Mouse (Mus musculus) liver, embryonic 12.5 days (tissue): Measurements from ENCODE around the gene Gm17571. TPM values are rescaled to one million over a fixed set of nuclear protein-coding genes. Genes with fewer than 3 reads are reported as not detected.

Source experiments
- ATAC-seq: fragments of 200-750 bp; cut with Nextera tagmentation; 2 replicates; pipeline ENCODE4 v1.8.0; 2017; ENCODE audit warnings: moderate number of reproducible peaks, mild to moderate bottlenecking, moderate library complexity
- H3K27ac ChIP-seq: fragments of 300-500 bp; sonication (generic); 2 replicates; pipeline ENCODE4 v1.5.1; 2016; ENCODE audit warnings: mild to moderate bottlenecking
- H3K27me3 ChIP-seq: fragments of 300-500 bp; sonication (generic); replicated peaks from 2 replicates; pipeline ENCODE4 v1.6.1; 2016; ENCODE audit warnings: mild to moderate bottlenecking, moderate library complexity
- H3K36me3 ChIP-seq: fragments of 300-500 bp; sonication (generic); 2 replicates; pipeline ENCODE4 v1.6.1; 2016; ENCODE audit warnings: mild to moderate bottlenecking, moderate library complexity
- H3K4me1 ChIP-seq: fragments of 300-500 bp; sonication (generic); 2 replicates; pipeline ENCODE4 v1.6.1; 2016
- H3K4me2 ChIP-seq: fragments of 300-500 bp; sonication (generic); 2 replicates; pipeline ENCODE4 v1.6.1; 2016; ENCODE audit warnings: mild to moderate bottlenecking, moderate library complexity
- H3K4me3 ChIP-seq: fragments of 300-500 bp; sonication (generic); 2 replicates; pipeline ENCODE4 v1.5.1; 2016; ENCODE audit warnings: mild to moderate bottlenecking, moderate library complexity
- H3K9ac ChIP-seq: fragments of 300-500 bp; sonication (generic); 2 replicates; pipeline ENCODE4 v1.6.1; 2016; ENCODE audit warnings: mild to moderate bottlenecking, moderate library complexity
- H3K9me3 ChIP-seq: fragments of 300-500 bp; sonication (generic); replicated peaks from 2 replicates; pipeline ENCODE4 v1.6.1; 2016; ENCODE audit warnings: mild to moderate bottlenecking, moderate library complexity
- WGBS: fragments of 180-500 bp; shearing (Covaris S2); methylation state at CpG from one replicate; pipeline ENCODE4 v1.1.7; 2016; ENCODE audit not compliant: insufficient replicate concordance; 5-methylcytosine and 5-hydroxymethylcytosine counted together
- polyA plus RNA-seq: library from polyadenylated mRNA; unstranded; fragments of >200 nt; fragmentation: Nextera tagmentation; extraction: Ambion mirVana; gene quantifications from 2 replicates; pipeline ENCODE4 v1.2.1, GENCODE M21; 2016

Gm17571 gene
- polyA plus RNA-seq, 1 experiment from 2014 or later = not detected

DNA sequence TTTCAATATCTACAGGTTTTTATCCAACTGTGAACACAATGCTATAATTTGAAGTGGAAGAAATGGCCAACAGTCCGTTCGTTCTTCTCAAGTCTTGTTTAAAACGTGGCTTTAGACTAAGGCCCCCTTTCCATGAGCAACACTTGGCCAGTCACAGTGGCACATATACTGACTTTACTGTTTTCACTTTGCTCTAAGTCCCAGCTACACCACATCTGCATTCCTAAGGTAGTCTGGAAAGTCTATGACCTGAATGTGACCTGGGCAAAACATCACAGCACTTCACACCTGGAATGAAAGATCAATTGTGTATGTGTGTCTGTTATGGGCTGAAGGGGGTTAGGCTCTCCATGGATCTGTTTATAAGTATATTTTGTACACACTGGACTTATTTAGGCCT is 2.2 kb upstream of the Gm17571 start:
- no peak for ATAC-seq
- no peak overlapping the region for H3K9ac ChIP-seq
- H3K27me3 ChIP-seq = no peaks in the 10 kb centered on the region
- no peak overlapping the region for H3K4me2 ChIP-seq
- no peak overlapping the region for H3K4me3 ChIP-seq
- H3K4me1 ChIP-seq = peaks cover 10% of the 10 kb centered on the region; the same call in 1 of the 2 replicates
- no peaks in the 10 kb centered on the region for H3K9me3 ChIP-seq
- no peaks in the 10 kb centered on the region for H3K36me3 ChIP-seq
- WGBS = 60% methylated on average over 3 of the region's 3 CpGs
- H3K27ac ChIP-seq = no peak overlapping the region

DNA sequence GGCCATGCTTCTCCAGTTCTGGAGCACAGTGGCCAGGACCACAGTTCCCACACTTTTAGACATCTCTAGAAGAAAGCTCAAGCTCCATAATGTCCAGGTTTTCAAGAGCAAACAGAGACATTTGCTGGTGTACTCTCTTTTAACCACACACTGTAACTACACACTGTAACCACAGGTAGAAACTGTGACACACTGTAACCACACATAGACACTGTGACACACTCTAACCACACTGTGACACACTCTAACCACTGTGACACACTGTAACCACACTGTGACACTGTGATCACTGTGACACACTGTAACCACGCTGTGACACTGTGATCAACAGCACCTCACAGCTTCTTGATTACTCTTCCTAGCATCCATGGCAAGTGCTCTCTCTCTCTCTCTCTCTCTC is 317 bp downstream of the Gm17571 start:
- H3K27me3 ChIP-seq = no peaks in the 10 kb centered on the region
- H3K27ac ChIP-seq = no peak overlapping the region
- ATAC-seq = no peak
- H3K4me1 ChIP-seq = peaks cover 17% of the 10 kb centered on the region
- no peak overlapping the region for H3K4me3 ChIP-seq
- H3K9me3 ChIP-seq = no peaks in the 10 kb centered on the region
- no peaks in the 10 kb centered on the region for H3K36me3 ChIP-seq
- 42% methylated on average over 1 of the region's 1 CpGs for WGBS
- no peak overlapping the region for H3K4me2 ChIP-seq
- no peak overlapping the region for H3K9ac ChIP-seq

DNA sequence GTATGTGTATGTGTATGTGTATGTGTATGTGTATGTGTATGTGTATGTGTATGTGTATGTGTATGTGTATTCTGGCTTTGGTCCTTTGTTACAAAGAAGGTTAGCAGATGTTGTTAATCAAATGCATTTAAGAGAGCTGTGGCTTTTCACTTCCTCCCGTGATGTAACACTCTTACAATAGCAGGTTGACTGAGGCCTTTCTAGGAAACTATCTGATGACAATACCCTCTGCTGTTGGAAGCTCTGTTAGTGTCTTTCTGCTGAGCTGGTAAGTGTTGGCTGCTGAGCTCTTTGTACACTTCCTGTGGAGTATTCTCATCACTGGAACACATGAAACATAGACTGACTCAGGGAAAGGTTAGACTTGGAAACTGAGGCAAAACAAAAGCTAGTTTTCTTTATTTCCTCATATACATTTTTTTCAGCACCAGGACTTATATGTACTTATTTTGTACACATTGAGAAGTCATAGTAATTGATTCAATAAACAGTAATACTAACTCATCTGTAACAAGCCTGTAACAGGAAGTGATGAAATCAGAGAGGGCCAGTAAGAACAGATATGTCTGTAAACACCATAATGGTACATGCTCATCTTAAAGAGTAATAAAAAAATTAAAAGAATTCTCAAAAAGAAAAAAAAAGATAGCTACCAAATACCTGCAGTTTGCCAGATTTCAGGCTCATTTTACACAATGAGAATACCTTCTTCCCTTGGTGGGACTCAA is 2.9 kb downstream of the Gm17571 start:
- no peaks in the 10 kb centered on the region for H3K9me3 ChIP-seq
- no peak overlapping the region for H3K4me3 ChIP-seq
- no peak for ATAC-seq
- H3K27me3 ChIP-seq = no peaks in the 10 kb centered on the region
- H3K4me1 ChIP-seq = peaks cover 7% of the 10 kb centered on the region
- no peak overlapping the region for H3K9ac ChIP-seq
- H3K27ac ChIP-seq = no peak overlapping the region
- WGBS = 38% methylated on average over 1 of the region's 1 CpGs
- no peaks in the 10 kb centered on the region for H3K36me3 ChIP-seq
- no peak overlapping the region for H3K4me2 ChIP-seq

DNA sequence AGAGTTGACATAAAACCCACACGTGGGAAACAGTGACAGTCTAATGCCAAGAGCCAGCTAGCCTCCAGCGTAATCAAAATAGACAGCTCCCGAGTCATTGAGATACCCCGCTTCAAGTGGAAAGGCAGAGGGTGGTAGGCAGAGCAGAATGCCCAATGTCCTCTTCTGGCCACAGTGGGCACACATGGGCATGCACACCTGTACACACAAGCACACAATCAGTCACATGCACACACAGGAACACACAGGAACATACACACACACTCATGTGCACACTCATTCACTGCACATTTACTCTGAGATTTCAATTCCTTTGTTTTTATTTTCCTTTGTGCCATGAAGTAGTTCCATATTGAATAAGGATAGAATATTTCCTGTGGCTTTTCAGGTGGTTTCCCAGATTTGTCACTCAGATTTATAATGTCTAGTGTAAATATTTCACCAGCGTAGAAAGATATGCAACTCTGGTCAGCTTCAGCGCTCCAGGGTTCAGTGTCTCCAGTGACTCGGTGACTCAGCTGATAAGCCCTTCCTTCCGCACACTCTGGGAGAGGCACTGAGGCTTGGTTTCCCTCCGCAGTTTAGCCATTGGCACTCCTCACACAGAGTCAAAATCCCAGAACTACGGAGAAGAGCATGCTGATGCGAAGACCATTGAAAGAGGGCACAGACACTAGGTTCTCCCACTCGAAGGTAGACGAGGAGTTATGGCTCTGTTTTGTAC is 4.4 kb downstream of the Gm17571 start:
- Histone ChIP-seq H3K9ac (no peak overlapping the region), H3K36me3 (no peaks in the 10 kb centered on the region), H3K4me3 (no peak overlapping the region), H3K4me2 (0 out of 2 replicates have a peak overlapping the region, but pooled peaks have one; percentile 18), H3K9me3 (0 out of 2 replicates have a peak, but pooled peaks cover 6% of the 10 kb centered on the region), H3K27ac (no peak overlapping the region), H3K27me3 (no peaks in the 10 kb centered on the region), H3K4me1 (peaks cover 7% of the 10 kb centered on the region)
- ATAC-seq = 0 out of 2 replicates have a peak, but pooled peaks have one; percentile 57
- WGBS = 23% methylated on average over 13 of the region's 13 CpGs

DNA sequence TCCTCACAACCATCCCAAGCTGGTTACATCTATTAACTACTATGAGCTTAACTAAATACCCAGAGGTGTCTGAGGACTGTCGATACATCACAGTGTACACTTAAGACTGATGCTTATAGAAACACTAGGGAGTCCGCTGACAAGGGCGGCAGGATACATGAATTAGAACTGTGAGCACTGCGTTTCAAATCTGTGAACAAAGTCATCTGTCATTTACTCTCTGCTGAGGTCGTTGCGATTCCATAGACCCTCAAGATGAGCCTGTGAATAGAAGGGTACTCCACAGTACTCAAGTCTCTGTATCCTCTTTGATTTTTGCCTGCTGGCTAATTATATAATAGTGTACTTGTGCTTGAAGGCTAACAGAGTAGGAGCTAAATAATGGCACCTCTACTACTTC is 5.6 kb downstream of the Gm17571 start:
- Histone ChIP-seq H3K9ac (no peak overlapping the region), H3K9me3 (0 out of 2 replicates have a peak, but pooled peaks cover 6% of the 10 kb centered on the region), H3K27ac (no peak overlapping the region), H3K4me2 (no peak overlapping the region), H3K4me1 (peaks cover 7% of the 10 kb centered on the region), H3K4me3 (no peak overlapping the region), H3K36me3 (no peaks in the 10 kb centered on the region), H3K27me3 (no peaks in the 10 kb centered on the region)
- WGBS = 79% methylated on average over 6 of the region's 6 CpGs
- ATAC-seq = no peak

DNA sequence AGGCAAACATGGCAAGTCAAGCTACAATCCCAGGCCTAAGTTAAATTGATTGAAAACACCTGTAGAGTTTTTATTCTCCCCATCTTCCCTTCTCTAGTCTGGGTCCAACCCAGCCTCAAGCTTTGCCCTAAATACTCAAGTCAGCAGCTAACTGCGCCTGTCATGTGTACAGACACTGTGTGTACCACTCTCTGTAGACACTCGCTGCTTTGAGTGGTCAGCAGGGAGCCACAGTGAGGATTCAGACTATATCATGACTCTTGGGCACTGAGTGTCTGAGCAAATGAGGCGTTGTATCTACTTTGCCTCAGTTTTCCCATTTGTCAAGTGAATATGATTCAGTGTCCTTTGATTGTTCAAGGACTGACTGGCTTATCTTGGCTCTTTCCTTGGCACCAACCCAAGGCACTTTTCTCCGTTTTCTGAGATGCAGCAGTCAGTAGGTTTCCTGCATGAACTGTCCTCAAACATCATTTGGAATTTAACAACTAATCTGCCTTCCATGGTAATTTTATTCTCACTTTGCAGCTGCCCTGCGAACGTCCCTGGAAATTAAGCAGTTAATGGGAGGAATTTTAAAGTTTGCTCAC is 13.0 kb downstream of the Gm17571 start:
- H3K9me3 ChIP-seq = 0 out of 2 replicates have a peak, but pooled peaks cover 6% of the 10 kb centered on the region
- H3K9ac ChIP-seq = no peak overlapping the region
- ATAC-seq = no peak
- no peak overlapping the region for H3K27ac ChIP-seq
- H3K4me2 ChIP-seq = no peak overlapping the region
- H3K27me3 ChIP-seq = no peaks in the 10 kb centered on the region
- H3K4me3 ChIP-seq = no peak overlapping the region
- WGBS = 61% methylated on average over 6 of the region's 6 CpGs
- H3K4me1 ChIP-seq = peaks cover 17% of the 10 kb centered on the region
- H3K36me3 ChIP-seq = no peaks in the 10 kb centered on the region

DNA sequence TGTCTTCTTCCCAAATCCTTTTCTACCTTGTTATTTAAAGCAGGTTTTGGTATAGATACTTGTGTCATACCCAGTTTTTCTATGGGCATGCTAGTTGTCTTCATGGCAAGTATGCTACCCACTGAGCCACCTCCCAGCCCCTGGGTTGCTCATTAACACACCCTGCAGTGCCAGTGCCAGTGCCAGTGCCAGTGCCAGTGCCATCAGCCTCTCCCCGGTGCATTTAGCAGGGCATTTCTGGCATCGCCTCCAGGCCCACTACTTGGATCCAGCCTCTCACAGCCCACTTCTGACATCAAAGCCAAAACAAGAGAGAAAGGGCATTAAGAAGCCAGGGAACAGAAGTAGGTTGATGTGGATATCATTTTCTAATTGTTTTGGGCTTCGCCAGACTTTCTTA is 14.9 kb downstream of the Gm17571 start:
- Histone ChIP-seq H3K27me3 (no peaks in the 10 kb centered on the region), H3K27ac (no peak overlapping the region), H3K4me3 (no peak overlapping the region), H3K9me3 (no peaks in the 10 kb centered on the region), H3K36me3 (no peaks in the 10 kb centered on the region), H3K4me2 (no peak overlapping the region), H3K9ac (no peak overlapping the region), H3K4me1 (peaks cover 17% of the 10 kb centered on the region)
- no peak for ATAC-seq
- WGBS = 86% methylated on average over 3 of the region's 3 CpGs

DNA sequence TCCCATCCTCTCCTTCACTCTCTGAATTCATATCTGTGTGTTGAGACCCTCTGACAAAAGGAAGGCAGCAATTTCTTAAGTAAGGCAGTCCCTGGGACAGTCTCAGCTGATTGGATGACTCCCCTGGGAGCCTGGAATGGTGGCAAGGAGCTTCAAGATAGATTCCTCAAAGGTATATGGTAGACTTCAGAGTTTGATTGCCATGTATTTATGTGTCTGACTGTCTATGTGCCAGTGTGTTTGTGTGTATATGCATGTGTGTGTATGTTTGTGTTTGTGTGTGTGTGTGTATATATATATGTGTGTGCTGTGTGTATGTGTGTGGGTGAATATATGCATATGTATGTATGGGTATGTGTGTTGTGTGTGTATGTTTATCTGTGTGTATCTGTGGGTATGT is 15.8 kb downstream of the Gm17571 start:
- no peak overlapping the region for H3K9ac ChIP-seq
- no peak for ATAC-seq
- H3K4me1 ChIP-seq = peaks cover 17% of the 10 kb centered on the region
- H3K27ac ChIP-seq = no peak overlapping the region
- no peak overlapping the region for H3K4me2 ChIP-seq
- no peaks in the 10 kb centered on the region for H3K9me3 ChIP-seq
- H3K36me3 ChIP-seq = no peaks in the 10 kb centered on the region
- no peaks in the 10 kb centered on the region for H3K27me3 ChIP-seq
- H3K4me3 ChIP-seq = no peak overlapping the region

DNA sequence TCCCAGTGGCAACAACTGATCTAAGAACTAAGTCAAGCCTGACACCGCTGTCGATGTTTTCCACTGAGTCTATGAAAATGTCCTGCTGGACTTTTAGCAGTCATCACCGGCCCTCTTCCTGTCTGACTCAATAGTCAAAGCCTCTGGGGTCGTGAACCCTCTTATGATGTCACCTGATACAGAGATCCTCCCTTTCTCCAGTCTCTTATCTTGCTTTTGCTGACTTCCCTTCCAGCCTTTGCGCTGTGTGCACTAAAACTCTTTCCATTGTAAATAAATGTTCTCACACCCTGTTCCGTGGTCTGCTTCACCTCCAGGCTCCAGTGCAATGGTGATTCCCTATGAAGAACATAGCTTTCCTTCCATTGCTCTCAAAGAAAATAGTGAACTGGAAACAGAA is 16.3 kb downstream of the Gm17571 start:
- peak; percentile 49; the same call in 1 of the 2 replicates for ATAC-seq
- H3K4me2 ChIP-seq = no peak overlapping the region
- H3K9ac ChIP-seq = no peak overlapping the region
- no peaks in the 10 kb centered on the region for H3K36me3 ChIP-seq
- no peak overlapping the region for H3K27ac ChIP-seq
- H3K9me3 ChIP-seq = no peaks in the 10 kb centered on the region
- WGBS = 11% methylated on average over 6 of the region's 6 CpGs
- H3K4me1 ChIP-seq = peaks cover 18% of the 10 kb centered on the region
- no peak overlapping the region for H3K4me3 ChIP-seq
- H3K27me3 ChIP-seq = no peaks in the 10 kb centered on the region

DNA sequence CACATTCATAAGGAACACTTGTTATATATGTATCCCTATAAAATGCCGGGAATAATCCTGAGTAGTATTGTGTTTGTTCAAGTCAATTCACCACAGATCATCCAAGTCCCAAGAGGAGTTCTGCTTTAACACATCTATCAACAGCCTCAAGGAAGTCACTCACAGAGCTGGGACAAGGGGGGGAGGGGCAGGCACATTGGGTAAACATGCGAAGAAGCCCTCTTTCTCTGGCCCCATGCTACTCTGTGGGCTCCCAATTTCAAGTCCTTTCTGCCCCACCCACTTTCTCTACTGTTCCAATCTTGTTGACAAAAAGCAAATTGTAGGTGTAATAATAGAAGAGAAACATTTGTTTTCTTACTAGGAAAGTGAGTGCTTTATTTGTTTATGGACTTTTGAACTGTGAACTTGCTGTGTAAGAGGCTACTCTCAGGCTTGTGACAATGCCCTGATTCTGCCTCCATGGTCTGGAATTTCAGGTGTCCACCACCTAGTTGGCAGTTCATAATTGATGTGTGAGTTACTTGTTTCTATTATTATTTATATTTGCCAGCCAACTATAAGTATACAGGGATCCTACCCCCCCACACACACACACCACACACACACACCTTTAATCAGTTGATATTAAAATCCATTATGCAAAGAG is 17.0 kb downstream of the Gm17571 start:
- no peak for ATAC-seq
- no peak overlapping the region for H3K27ac ChIP-seq
- no peak overlapping the region for H3K4me2 ChIP-seq
- peaks cover 19% of the 10 kb centered on the region for H3K4me1 ChIP-seq
- H3K36me3 ChIP-seq = no peaks in the 10 kb centered on the region
- H3K4me3 ChIP-seq = no peak overlapping the region
- H3K9ac ChIP-seq = no peak overlapping the region
- 31% methylated on average over 2 of the region's 2 CpGs for WGBS
- no peaks in the 10 kb centered on the region for H3K9me3 ChIP-seq
- no peaks in the 10 kb centered on the region for H3K27me3 ChIP-seq

DNA sequence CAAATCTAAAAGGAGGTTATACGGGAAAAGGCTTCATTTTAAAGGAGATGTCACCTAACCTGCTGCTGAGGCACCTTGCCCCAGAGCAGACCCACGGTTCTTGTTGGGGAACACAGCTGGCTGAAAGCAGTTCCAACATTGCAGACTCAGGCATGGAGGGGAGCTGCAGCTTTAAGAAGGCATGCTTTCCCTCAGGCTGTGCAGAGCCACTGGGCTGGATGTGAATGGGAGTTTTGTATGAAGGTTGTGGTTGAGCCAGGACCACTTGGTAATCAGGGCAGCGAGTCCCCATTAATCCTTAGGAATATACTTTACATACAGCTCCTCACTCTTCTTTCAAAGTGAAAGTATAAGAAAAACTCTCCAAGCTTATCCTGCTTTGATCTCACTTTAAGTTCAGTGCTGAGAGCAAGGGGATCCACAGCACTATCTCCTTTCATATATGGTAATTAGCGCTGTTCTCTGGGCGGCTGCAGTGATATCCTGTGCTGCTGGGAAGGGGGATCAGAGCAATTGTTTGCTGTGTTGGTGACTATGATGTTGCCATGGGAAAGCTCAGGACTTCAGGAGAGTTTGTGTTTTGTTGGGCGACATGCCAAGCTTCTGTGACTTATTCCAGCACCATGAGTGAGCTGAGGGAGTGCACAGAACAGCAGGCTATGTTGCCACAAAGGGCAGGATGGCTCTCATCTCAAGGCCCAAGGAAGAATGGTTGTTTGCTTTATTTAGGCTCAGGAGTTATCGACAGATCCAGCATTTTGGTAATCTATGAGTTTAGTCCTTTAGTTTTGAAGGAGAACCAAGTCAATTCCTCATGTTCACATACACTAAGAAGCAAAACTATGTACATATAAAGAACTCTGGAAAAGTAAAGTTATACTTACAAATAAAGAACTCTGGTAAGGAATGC is 21.3 kb downstream of the Gm17571 start:
- Histone ChIP-seq H3K4me1 (peaks cover 15% of the 10 kb centered on the region; the same call in 1 of the 2 replicates), H3K4me2 (no peak overlapping the region), H3K27ac (no peak overlapping the region), H3K36me3 (no peaks in the 10 kb centered on the region), H3K9me3 (no peaks in the 10 kb centered on the region), H3K9ac (no peak overlapping the region), H3K4me3 (no peak overlapping the region), H3K27me3 (no peaks in the 10 kb centered on the region)
- 50% methylated on average over 7 of the region's 7 CpGs for WGBS
- ATAC-seq = no peak
